Mouse (Mus musculus): Measurements from ENCODE around the gene Cit. TPM values are rescaled to one million over a fixed set of nuclear protein-coding genes. Genes with fewer than 3 reads are reported as not detected.

Cit gene
- polyA plus RNA-seq, 1 experiment from 2014 or later = 35.0 TPM

DNA sequence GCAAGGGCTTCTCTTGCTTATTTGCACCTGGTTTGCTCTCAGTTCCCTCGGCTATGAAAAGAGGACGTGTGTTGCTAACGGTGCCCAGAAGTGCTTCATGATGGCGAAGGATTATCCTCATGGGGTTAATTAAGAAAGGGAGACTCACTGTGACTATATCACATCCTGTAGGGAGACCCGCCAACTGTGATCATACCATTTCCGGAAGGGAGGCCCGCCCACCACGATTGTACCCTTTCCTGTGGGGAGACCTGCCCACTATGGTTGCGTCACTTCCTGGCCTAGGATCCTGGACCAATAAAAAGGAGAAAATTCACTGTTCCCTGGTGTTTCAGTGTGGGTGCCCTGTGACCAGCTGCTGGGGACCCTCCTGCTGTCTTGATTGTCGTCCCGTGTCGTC lies 9.3 kb downstream of the Cit start:
- Histone ChIP-seq H3K27me3 (no peaks in the 10 kb centered on the region), H3K9me3 (replicated peaks) (no peaks in the 10 kb centered on the region), H3K4me1 (no peaks in the 10 kb centered on the region), H3K4me2 (replicated peaks) (no peak overlapping the region), H3K27ac (no peak overlapping the region), H3K4me3 (no peak overlapping the region), H3K36me3 (peaks cover 29% of the 10 kb centered on the region), H3K9ac (no peak overlapping the region)
- WGBS = 90% methylated on average over 10 of the region's 12 CpGs
- ATAC-seq (ENCODE audit: low FRiP score) = no peak

DNA sequence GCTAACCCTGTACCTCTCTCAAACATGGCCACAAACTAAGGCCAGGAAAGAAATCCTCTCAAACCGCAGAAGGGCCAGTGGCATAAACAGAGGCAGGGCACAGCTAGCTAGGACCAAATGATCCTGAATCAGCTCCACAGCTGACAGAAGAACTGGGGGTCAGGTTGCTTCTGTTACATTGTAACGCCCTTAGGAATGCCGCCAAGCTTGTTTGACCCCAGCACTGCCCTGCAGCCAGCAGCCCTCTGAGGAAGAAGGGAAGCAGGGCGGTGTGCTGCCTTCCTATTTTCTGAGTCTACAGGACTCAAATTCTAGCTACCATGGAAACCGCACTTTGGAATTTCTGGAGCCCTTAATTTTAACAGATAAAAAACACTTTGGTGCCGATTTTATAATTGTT lies 13.6 kb downstream of the Cit start:
- 72% methylated on average over 6 of the region's 6 CpGs for WGBS
- no peaks in the 10 kb centered on the region for H3K9me3 ChIP-seq (replicated peaks)
- H3K4me3 ChIP-seq = no peak overlapping the region
- ATAC-seq (ENCODE audit: low FRiP score) = no peak
- no peak overlapping the region for H3K9ac ChIP-seq
- H3K4me2 ChIP-seq (replicated peaks) = no peak overlapping the region
- H3K36me3 ChIP-seq = peaks cover 23% of the 10 kb centered on the region
- no peaks in the 10 kb centered on the region for H3K4me1 ChIP-seq
- H3K27ac ChIP-seq = no peak overlapping the region
- no peaks in the 10 kb centered on the region for H3K27me3 ChIP-seq

DNA sequence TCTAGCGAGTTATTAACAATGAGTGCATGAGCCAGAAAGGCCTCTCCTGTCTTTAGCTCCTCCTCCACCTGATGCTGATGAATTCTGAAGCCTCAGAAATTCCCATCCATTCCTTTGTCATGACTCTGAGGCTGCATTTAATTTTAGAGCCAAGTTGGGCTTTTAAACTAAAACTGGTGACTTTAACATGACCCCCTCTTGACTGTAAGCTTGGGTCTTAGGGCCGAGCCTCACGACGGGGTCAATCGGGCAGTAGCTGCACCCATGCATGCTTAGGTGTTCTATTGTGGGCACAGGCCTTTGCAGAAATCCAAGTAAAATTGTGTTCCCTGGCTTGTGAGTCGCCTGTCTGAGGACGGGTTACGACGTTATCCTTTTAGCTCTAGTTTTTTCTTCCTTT lies 14.4 kb downstream of the Cit start:
- Histone ChIP-seq H3K9ac (no peak overlapping the region), H3K4me2 (replicated peaks) (no peak overlapping the region), H3K4me1 (no peaks in the 10 kb centered on the region), H3K27me3 (no peaks in the 10 kb centered on the region), H3K36me3 (peaks cover 17% of the 10 kb centered on the region), H3K27ac (0 out of 2 replicates have a peak overlapping the region, but pooled peaks have one; percentile 8), H3K4me3 (no peak overlapping the region), H3K9me3 (replicated peaks) (no peaks in the 10 kb centered on the region)
- WGBS = 91% methylated on average over 9 of the region's 9 CpGs
- ATAC-seq (ENCODE audit: low FRiP score) = no peak

DNA sequence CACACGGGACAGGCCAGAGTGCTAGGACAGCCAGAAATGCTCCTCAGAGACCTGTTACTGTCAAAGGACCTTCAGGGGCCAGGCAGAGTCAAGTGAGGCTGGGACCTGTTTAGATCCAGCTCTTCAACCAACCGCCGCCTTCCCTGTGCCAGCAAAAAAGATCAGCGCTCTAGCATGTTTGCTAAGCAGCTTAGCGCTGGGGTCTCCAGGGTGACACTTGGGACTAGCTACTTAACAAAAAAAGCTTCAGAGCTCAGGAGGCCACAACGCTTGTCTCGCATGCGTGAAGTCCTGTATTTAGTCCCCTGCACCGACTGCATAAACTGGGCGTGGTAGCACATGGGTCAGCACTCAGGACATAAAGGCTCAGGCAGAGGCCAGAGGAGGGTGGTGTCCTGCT lies 16.9 kb downstream of the Cit start:
- no peak overlapping the region for H3K4me3 ChIP-seq
- no peaks in the 10 kb centered on the region for H3K4me1 ChIP-seq
- 86% methylated on average over 10 of the region's 10 CpGs for WGBS
- no peak overlapping the region for H3K4me2 ChIP-seq (replicated peaks)
- H3K36me3 ChIP-seq = peaks cover 11% of the 10 kb centered on the region
- H3K27ac ChIP-seq = no peak overlapping the region
- no peak for ATAC-seq (ENCODE audit: low FRiP score)
- H3K9me3 ChIP-seq (replicated peaks) = no peaks in the 10 kb centered on the region
- no peak overlapping the region for H3K9ac ChIP-seq
- no peaks in the 10 kb centered on the region for H3K27me3 ChIP-seq

DNA sequence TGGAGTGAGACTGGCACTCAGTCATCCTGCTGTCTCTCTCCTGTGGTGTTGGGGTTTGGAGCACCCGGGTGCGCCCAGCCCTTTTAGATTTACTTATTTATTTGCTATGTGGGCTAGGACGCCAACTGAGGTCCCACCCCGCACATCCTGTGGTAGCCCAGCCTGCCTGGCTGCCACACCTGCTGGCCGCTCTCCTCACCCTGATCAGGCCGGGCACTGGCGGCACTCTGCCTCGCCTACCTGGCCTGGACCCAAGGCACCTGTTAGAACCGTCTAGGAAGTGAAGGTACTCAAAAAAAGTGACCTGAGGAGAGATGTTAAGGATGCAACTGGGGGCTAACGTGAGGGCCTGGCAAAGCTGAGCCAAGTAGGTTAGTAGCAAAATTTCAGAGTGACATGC lies 17.4 kb downstream of the Cit start:
- no peaks in the 10 kb centered on the region for H3K4me1 ChIP-seq
- no peak overlapping the region for H3K4me2 ChIP-seq (replicated peaks)
- no peaks in the 10 kb centered on the region for H3K27me3 ChIP-seq
- no peak overlapping the region for H3K4me3 ChIP-seq
- H3K9ac ChIP-seq = no peak overlapping the region
- H3K36me3 ChIP-seq = peaks cover 11% of the 10 kb centered on the region
- no peaks in the 10 kb centered on the region for H3K9me3 ChIP-seq (replicated peaks)
- ATAC-seq (ENCODE audit: low FRiP score) = no peak
- 95% methylated on average over 10 of the region's 10 CpGs for WGBS
- no peak overlapping the region for H3K27ac ChIP-seq

DNA sequence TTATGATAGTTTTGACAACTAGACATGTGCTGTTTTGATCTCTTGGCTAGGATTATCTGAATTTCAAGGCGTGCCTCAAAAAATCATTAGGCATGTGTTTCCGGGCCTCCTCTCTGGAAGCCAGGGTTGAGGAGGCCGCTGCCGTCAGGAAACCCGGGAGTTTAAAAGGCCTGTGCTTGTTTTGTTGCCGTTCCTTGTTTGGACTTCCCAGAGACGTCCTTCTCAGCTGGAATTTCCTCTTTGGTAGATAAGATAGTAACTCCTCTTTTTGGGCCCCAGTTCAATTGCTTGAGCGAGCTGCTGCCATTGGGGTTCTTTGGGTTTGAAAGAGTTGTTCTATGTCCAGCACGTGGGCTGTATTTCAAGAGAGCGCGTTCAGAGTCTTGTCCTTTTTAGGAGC lies 21.2 kb downstream of the Cit start:
- H3K4me1 ChIP-seq = peaks cover 3% of the 10 kb centered on the region; the same call in 1 of the 2 replicates
- WGBS = 79% methylated on average over 11 of the region's 11 CpGs
- peaks cover 11% of the 10 kb centered on the region for H3K36me3 ChIP-seq
- H3K27ac ChIP-seq = no peak overlapping the region
- H3K9me3 ChIP-seq (replicated peaks) = no peaks in the 10 kb centered on the region
- no peaks in the 10 kb centered on the region for H3K27me3 ChIP-seq
- no peak overlapping the region for H3K4me3 ChIP-seq
- no peak for ATAC-seq (ENCODE audit: low FRiP score)
- H3K4me2 ChIP-seq (replicated peaks) = no peak overlapping the region
- no peak overlapping the region for H3K9ac ChIP-seq

DNA sequence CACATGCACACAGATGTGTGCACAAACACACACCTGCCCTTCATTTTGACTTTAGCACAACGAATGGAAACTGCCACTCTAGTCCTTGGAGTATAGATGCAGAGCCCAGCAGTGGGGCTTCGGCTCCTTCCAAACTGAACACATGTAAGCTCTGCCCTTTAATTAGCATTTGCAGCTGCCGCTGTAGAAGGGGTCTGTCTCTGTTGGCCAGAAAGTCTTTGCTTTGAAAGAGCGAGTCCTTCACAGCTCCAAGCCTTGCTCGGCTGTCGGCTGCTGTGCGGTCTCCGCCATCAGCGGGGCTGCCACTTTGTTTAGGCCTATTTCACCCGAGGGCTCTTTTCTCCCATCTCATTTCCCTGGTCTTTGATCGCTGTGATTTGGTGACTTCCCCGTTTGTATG lies 23.5 kb downstream of the Cit start:
- 67% methylated on average over 12 of the region's 12 CpGs for WGBS

DNA sequence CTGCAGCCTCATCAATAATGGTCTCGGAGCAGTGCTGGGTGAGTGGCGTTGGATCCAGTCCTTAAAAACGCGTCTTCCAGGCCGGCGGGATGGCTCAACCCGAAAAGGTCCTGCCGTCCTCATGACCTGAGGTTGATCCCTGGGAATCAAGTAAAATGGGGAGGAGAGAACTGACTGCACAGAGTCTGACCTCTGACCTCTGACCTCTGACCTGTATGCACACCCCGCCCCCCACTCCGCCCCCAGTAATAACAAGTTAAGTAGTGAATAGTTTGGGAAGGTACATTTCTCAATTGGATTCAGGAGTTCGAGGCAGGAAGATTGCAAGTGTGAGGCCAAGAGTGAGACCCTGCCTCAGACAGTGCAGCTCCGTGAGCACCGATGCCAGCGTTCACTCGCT lies 24.1 kb downstream of the Cit start:
- ATAC-seq (ENCODE audit: low FRiP score) = no peak
- Histone ChIP-seq H3K27ac (no peak overlapping the region), H3K9me3 (replicated peaks) (no peaks in the 10 kb centered on the region), H3K36me3 (peaks cover 8% of the 10 kb centered on the region; the same call in 1 of the 2 replicates), H3K4me1 (peaks cover 3% of the 10 kb centered on the region; the same call in 1 of the 2 replicates), H3K9ac (no peak overlapping the region), H3K27me3 (no peaks in the 10 kb centered on the region), H3K4me3 (no peak overlapping the region), H3K4me2 (replicated peaks) (no peak overlapping the region)
- 71% methylated on average over 15 of the region's 15 CpGs for WGBS

More for the DNA sequence above, 23.5 kb downstream of the Cit start:
- H3K4me2 ChIP-seq (replicated peaks) = no peak overlapping the region
- H3K4me3 ChIP-seq = no peak overlapping the region
- no peak overlapping the region; the same call in 1 of the 2 replicates for H3K27ac ChIP-seq
- no peak for ATAC-seq (ENCODE audit: low FRiP score)
- peaks cover 4% of the 10 kb centered on the region for H3K36me3 ChIP-seq
- peaks cover 3% of the 10 kb centered on the region; the same call in 1 of the 2 replicates for H3K4me1 ChIP-seq
- H3K9ac ChIP-seq = no peak overlapping the region
- no peaks in the 10 kb centered on the region for H3K27me3 ChIP-seq
- H3K9me3 ChIP-seq (replicated peaks) = no peaks in the 10 kb centered on the region

DNA sequence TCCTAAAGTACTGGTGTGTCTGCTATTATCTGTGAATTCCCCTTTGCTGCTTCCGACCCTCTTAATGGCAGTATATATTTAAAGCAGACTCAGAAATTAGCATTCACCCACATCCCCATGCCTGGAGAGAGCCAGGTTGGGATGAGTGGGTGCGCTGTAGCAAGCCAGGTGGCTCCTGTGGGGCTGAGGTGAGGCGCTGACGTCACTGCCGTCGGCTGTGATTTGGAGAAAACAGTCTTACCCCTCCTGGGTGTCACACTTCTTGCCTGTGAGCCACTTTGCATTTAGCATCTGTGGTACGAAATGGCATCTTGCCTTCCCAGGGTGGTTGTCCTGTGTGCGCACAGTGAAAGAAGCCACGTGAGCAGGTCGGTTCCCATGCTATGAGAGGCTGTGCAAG lies 26.1 kb downstream of the Cit start:
- no peak overlapping the region for H3K4me2 ChIP-seq (replicated peaks)
- no peak overlapping the region for H3K4me3 ChIP-seq
- peaks cover 3% of the 10 kb centered on the region; the same call in 1 of the 2 replicates for H3K4me1 ChIP-seq
- 95% methylated on average over 10 of the region's 10 CpGs for WGBS
- H3K9me3 ChIP-seq (replicated peaks) = no peaks in the 10 kb centered on the region
- ATAC-seq (ENCODE audit: low FRiP score) = no peak
- H3K27ac ChIP-seq = no peak overlapping the region
- no peaks in the 10 kb centered on the region for H3K27me3 ChIP-seq
- no peak overlapping the region for H3K9ac ChIP-seq
- H3K36me3 ChIP-seq = peaks cover 15% of the 10 kb centered on the region

DNA sequence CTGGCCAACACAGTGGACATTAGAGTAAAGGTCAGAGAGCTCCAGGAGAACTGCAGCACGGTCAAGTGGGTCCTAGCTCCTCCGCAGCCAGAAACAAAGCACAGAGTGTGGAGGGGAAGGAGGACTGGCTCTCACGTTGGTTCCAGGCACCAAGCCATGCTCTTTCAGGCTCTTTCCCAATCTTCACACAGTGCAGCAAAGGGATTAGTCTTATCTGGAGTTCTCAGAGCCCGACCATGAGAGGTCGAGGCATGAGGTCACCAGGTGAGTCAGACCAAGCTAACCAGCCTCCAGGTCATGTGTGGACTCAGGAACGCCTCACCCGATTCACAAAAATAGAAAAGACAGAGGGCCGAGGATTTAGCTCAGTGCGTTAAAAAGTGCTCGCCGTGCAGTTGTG lies 27.0 kb downstream of the Cit start:
- Histone ChIP-seq H3K27me3 (no peaks in the 10 kb centered on the region), H3K9me3 (replicated peaks) (no peaks in the 10 kb centered on the region), H3K4me1 (peaks cover 3% of the 10 kb centered on the region; the same call in 1 of the 2 replicates), H3K9ac (no peak overlapping the region), H3K4me3 (no peak overlapping the region), H3K36me3 (peaks cover 15% of the 10 kb centered on the region), H3K27ac (no peak overlapping the region), H3K4me2 (replicated peaks) (no peak overlapping the region)
- ATAC-seq (ENCODE audit: low FRiP score) = no peak
- 94% methylated on average over 11 of the region's 11 CpGs for WGBS

DNA sequence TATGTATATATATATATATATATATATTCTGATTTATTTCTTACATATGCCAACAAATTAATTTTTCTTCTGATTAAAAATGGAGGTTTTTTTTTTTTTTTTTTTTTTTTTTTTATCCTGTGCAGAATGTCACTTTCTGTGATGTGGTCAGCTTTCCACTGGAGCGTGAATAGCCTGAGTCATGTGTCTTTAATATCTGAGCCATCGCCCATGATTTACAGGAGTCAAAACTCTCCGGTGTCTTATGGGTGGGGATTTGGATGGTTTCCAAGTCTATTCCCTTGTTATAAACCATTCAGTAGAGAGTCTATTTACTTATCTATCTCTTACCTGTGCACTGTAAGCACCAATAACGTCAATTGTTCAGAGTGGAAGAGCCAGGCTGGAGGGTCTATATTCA lies 27.9 kb downstream of the Cit start:
- H3K4me2 ChIP-seq (replicated peaks) = no peak overlapping the region
- no peaks in the 10 kb centered on the region for H3K9me3 ChIP-seq (replicated peaks)
- peaks cover 3% of the 10 kb centered on the region; the same call in 1 of the 2 replicates for H3K4me1 ChIP-seq
- H3K27ac ChIP-seq = no peak overlapping the region
- H3K4me3 ChIP-seq = no peak overlapping the region
- no peak overlapping the region for H3K9ac ChIP-seq
- H3K27me3 ChIP-seq = no peaks in the 10 kb centered on the region
- peaks cover 15% of the 10 kb centered on the region for H3K36me3 ChIP-seq
- ATAC-seq (ENCODE audit: low FRiP score) = no peak
- WGBS = 88% methylated on average over 4 of the region's 4 CpGs

DNA sequence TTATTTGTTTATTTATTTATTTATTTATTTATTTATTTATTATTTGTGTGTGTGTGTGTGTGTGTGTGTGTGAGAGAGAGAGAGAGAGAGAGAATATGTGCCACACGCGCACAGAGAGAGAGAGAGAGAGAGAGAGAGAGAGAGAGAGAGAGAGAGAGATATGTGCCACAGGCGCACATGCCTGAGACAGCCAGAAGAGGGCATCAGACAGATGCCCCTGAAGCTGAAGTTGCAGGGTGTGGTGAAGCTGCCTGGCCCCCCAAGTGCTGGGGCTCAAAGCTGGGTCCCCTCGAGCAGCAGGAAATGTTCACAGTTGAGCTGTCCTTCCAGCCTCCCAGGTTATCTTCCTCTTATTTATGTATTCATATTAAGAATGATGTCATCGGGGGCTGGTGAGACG lies 32.3 kb downstream of the Cit start:
- Histone ChIP-seq H3K9ac (no peak overlapping the region), H3K4me2 (replicated peaks) (no peak overlapping the region), H3K9me3 (replicated peaks) (no peaks in the 10 kb centered on the region), H3K4me3 (no peak overlapping the region), H3K27me3 (no peaks in the 10 kb centered on the region), H3K36me3 (peaks cover 18% of the 10 kb centered on the region), H3K27ac (no peak overlapping the region), H3K4me1 (peaks cover 2% of the 10 kb centered on the region; the same call in 1 of the 2 replicates)
- ATAC-seq (ENCODE audit: low FRiP score) = no peak
- 95% methylated on average over 6 of the region's 6 CpGs for WGBS

DNA sequence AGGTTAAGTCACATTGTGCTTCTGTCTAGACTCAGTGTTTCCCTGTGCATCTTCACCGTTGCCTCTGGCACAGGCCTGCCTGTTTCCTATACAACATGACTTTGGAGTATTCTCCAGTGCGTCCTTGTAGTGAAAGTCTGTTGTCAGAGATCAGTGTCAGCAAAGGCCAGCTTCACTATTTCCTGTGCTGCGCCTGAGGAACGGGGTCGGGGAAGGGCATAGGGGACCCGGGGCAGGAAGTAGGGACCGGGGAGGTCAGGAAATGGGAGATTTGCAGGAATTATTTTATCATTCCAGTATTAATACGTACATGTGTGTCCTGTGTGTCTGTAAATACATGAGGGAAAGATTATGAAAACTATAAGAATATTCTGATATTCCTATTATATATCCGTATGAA lies 37.1 kb downstream of the Cit start:
- Histone ChIP-seq H3K27ac (no peak overlapping the region), H3K4me1 (peaks cover 2% of the 10 kb centered on the region; the same call in 1 of the 2 replicates), H3K9ac (no peak overlapping the region), H3K4me3 (no peak overlapping the region), H3K27me3 (no peaks in the 10 kb centered on the region), H3K4me2 (replicated peaks) (no peak overlapping the region), H3K9me3 (replicated peaks) (no peaks in the 10 kb centered on the region), H3K36me3 (peaks cover 25% of the 10 kb centered on the region)
- ATAC-seq (ENCODE audit: low FRiP score) = no peak
- WGBS = 82% methylated on average over 9 of the region's 9 CpGs

Data from hindbrain, embryonic 12.5 days (tissue).